Mouse (Mus musculus): ENCODE data around the gene B4galnt3. TPM values are rescaled to one million over a fixed set of nuclear protein-coding genes. Genes with fewer than 3 reads are reported as not detected.
A peak's percentile ranks its signal among the peaks of the same experiment; 100 is the strongest.
"Not testable (repeated sequence)": the region's sequence is repeated elsewhere in the genome, so short reads cannot be mapped to it uniquely, and the experiment has no call there.

Gene B4galnt3
- polyA plus RNA-seq, 1 experiment = 0.66 TPM

- Histone ChIP-seq H3K4me3 (ENCODE audit: control insufficient read depth, insufficient read depth, low read length) (no peak overlapping the region), H3K27me3 (ENCODE audit: control insufficient read depth, insufficient read depth, low read length) (no peaks in the 10 kb centered on the region), H3K36me3 (ENCODE audit: control insufficient read depth, insufficient read depth, low read length) (no peaks in the 10 kb centered on the region), H3K27ac (ENCODE audit: control insufficient read depth, insufficient read depth, low read length) (no peak overlapping the region), H3K4me1 (replicated peaks; ENCODE audit: control insufficient read depth, insufficient read depth, low read length) (no peaks in the 10 kb centered on the region)
- peak; percentile 13 for DNase-seq
- WGBS = 31% methylated on average over 6 of the region's 6 CpGs
- TF ChIP-seq CTCF (IDR thresholded peaks at IDR 0.05; ENCODE audit: borderline replicate concordance, control insufficient read depth, extremely low read depth, insufficient read depth, low read length, poor library complexity) (no peak), POLR2A (IDR thresholded peaks at IDR 0.05; ENCODE audit: control insufficient read depth, extremely low read depth, insufficient read depth, low read length, poor library complexity) (no peak)
Measured at GRCm38 (mm10) chr6:120301137-120301536, 6.8 kb upstream of the B4galnt3 start.

DNA sequence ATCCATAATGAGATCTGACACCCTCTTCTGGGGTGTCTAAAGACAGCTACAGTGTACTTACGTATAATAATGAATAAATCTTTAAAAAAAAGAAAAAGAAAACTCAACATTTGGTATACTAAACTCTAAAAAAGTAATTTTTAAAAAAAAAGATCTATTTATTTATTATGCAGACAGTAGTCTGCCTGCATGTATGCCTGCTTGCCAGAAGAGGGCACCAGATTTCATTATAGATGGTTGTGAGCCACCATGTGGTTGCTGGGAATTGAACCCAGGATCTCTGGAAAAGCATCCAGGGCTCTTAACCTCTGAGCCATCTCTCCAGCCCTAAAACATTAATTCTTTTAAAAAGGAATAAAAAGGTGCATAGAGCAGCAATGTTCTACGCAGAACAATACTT is 2.2 kb upstream of the B4galnt3 start:
- not testable (repeated sequence) for H3K27ac ChIP-seq (ENCODE audit: control insufficient read depth, insufficient read depth, low read length); H3K27me3 ChIP-seq (ENCODE audit: control insufficient read depth, insufficient read depth, low read length); DNase-seq; H3K36me3 ChIP-seq (ENCODE audit: control insufficient read depth, insufficient read depth, low read length); H3K4me3 ChIP-seq (ENCODE audit: control insufficient read depth, insufficient read depth, low read length)
- peaks cover 11% of the 10 kb centered on the region for H3K4me1 ChIP-seq (replicated peaks; ENCODE audit: control insufficient read depth, insufficient read depth, low read length)
- WGBS = over 99% methylated on average over 2 of the region's 2 CpGs

- WGBS = 3% methylated on average over 16 of the region's 16 CpGs
- H3K4me1 ChIP-seq (replicated peaks; ENCODE audit: control insufficient read depth, insufficient read depth, low read length) = peaks cover 11% of the 10 kb centered on the region
Measured at GRCm38 (mm10) chr6:120294785-120295133, 400 bp upstream of the B4galnt3 start.

GRCm38 (mm10) chr6:120291396-120292009 is 2.9 kb downstream of the B4galnt3 start:
- no peak overlapping the region for H3K4me3 ChIP-seq (ENCODE audit: control insufficient read depth, insufficient read depth, low read length)
- peaks cover 2% of the 10 kb centered on the region; the same call in 1 of the 2 replicates for H3K27me3 ChIP-seq (ENCODE audit: control insufficient read depth, insufficient read depth, low read length)
- WGBS = 68% methylated on average over 7 of the region's 7 CpGs
- DNase-seq = no peak
- TF ChIP-seq CTCF (IDR thresholded peaks at IDR 0.05; ENCODE audit: borderline replicate concordance, control insufficient read depth, extremely low read depth, insufficient read depth, low read length, poor library complexity) = no peak
- no peak for TF ChIP-seq POLR2A (IDR thresholded peaks at IDR 0.05; ENCODE audit: control insufficient read depth, extremely low read depth, insufficient read depth, low read length, poor library complexity)
- H3K36me3 ChIP-seq (ENCODE audit: control insufficient read depth, insufficient read depth, low read length) = no peaks in the 10 kb centered on the region
- no peak overlapping the region for H3K27ac ChIP-seq (ENCODE audit: control insufficient read depth, insufficient read depth, low read length)
- H3K4me1 ChIP-seq (replicated peaks; ENCODE audit: control insufficient read depth, insufficient read depth, low read length) = peaks cover 11% of the 10 kb centered on the region

More at GRCm38 (mm10) chr6:120294785-120295133, 400 bp upstream of the B4galnt3 start:
- peaks cover 2% of the 10 kb centered on the region; the same call in 1 of the 2 replicates for H3K27me3 ChIP-seq (ENCODE audit: control insufficient read depth, insufficient read depth, low read length)
- TF ChIP-seq CTCF (IDR thresholded peaks at IDR 0.05; ENCODE audit: borderline replicate concordance, control insufficient read depth, extremely low read depth, insufficient read depth, low read length, poor library complexity) = no peak
- no peak for TF ChIP-seq POLR2A (IDR thresholded peaks at IDR 0.05; ENCODE audit: control insufficient read depth, extremely low read depth, insufficient read depth, low read length, poor library complexity)
- H3K27ac ChIP-seq (ENCODE audit: control insufficient read depth, insufficient read depth, low read length) = no peak overlapping the region
- H3K36me3 ChIP-seq (ENCODE audit: control insufficient read depth, insufficient read depth, low read length) = no peaks in the 10 kb centered on the region
- peak overlapping the region; percentile 28 for H3K4me3 ChIP-seq (ENCODE audit: control insufficient read depth, insufficient read depth, low read length)
- peak; percentile 34 for DNase-seq

- Histone ChIP-seq H3K27me3 (ENCODE audit: control insufficient read depth, insufficient read depth, low read length) (peaks cover 2% of the 10 kb centered on the region; the same call in 1 of the 2 replicates), H3K27ac (ENCODE audit: control insufficient read depth, insufficient read depth, low read length) (no peak overlapping the region), H3K36me3 (ENCODE audit: control insufficient read depth, insufficient read depth, low read length) (no peaks in the 10 kb centered on the region), H3K4me1 (replicated peaks; ENCODE audit: control insufficient read depth, insufficient read depth, low read length) (peaks cover 6% of the 10 kb centered on the region), H3K4me3 (ENCODE audit: control insufficient read depth, insufficient read depth, low read length) (no peak overlapping the region)
- WGBS = 85% methylated on average over 4 of the region's 4 CpGs
- TF ChIP-seq POLR2A (IDR thresholded peaks at IDR 0.05; ENCODE audit: control insufficient read depth, extremely low read depth, insufficient read depth, low read length, poor library complexity) = no peak
- TF ChIP-seq CTCF (IDR thresholded peaks at IDR 0.05; ENCODE audit: borderline replicate concordance, control insufficient read depth, extremely low read depth, insufficient read depth, low read length, poor library complexity) = no peak
- no peak for DNase-seq
Measured at GRCm38 (mm10) chr6:120289430-120289829, 4.9 kb downstream of the B4galnt3 start.

DNA sequence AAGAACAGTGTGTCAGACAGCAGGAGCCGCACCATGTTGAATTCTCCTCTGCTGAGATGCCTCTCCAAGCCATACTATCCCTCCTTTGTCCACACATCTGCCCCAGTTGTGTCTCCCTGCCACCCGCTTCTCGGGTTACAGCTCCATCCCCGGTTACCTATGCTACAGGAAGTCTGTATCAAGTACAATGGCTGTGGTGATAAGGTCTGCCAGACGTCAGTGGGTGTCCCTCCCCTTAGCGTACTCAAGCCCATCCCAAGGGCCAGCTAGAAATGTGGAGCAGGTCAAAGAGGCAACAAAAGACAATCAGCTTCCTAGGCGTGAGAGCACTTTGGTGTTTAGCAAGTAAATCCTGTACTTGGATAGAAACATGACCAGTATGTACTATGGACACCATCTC is 5.8 kb downstream of the B4galnt3 start:
- no peak for DNase-seq
- no peak overlapping the region for H3K4me3 ChIP-seq (ENCODE audit: control insufficient read depth, insufficient read depth, low read length)
- H3K27me3 ChIP-seq (ENCODE audit: control insufficient read depth, insufficient read depth, low read length) = no peaks in the 10 kb centered on the region; the same call in 1 of the 2 replicates
- no peak overlapping the region for H3K27ac ChIP-seq (ENCODE audit: control insufficient read depth, insufficient read depth, low read length)
- WGBS = 54% methylated on average over 7 of the region's 7 CpGs
- no peaks in the 10 kb centered on the region for H3K4me1 ChIP-seq (replicated peaks; ENCODE audit: control insufficient read depth, insufficient read depth, low read length)
- no peaks in the 10 kb centered on the region for H3K36me3 ChIP-seq (ENCODE audit: control insufficient read depth, insufficient read depth, low read length)
- TF ChIP-seq POLR2A (IDR thresholded peaks at IDR 0.05; ENCODE audit: control insufficient read depth, extremely low read depth, insufficient read depth, low read length, poor library complexity) = no peak
- TF ChIP-seq CTCF (IDR thresholded peaks at IDR 0.05; ENCODE audit: borderline replicate concordance, control insufficient read depth, extremely low read depth, insufficient read depth, low read length, poor library complexity) = no peak

- Histone ChIP-seq H3K27ac (ENCODE audit: control insufficient read depth, insufficient read depth, low read length) (no peak overlapping the region), H3K4me3 (ENCODE audit: control insufficient read depth, insufficient read depth, low read length) (no peak overlapping the region), H3K27me3 (ENCODE audit: control insufficient read depth, insufficient read depth, low read length) (no peaks in the 10 kb centered on the region), H3K4me1 (replicated peaks; ENCODE audit: control insufficient read depth, insufficient read depth, low read length) (no peaks in the 10 kb centered on the region), H3K36me3 (ENCODE audit: control insufficient read depth, insufficient read depth, low read length) (no peaks in the 10 kb centered on the region)
- 96% methylated on average over 9 of the region's 9 CpGs for WGBS
- DNase-seq = no peak
- TF ChIP-seq CTCF (IDR thresholded peaks at IDR 0.05; ENCODE audit: borderline replicate concordance, control insufficient read depth, extremely low read depth, insufficient read depth, low read length, poor library complexity) = no peak
- no peak for TF ChIP-seq POLR2A (IDR thresholded peaks at IDR 0.05; ENCODE audit: control insufficient read depth, extremely low read depth, insufficient read depth, low read length, poor library complexity)
Measured at GRCm38 (mm10) chr6:120287279-120287678, 7.1 kb downstream of the B4galnt3 start.

Measured in thymus, adult 2 months (tissue).